15 mouse cellular contexts compared by ENCODE assay signal in the genomic region with DNA sequence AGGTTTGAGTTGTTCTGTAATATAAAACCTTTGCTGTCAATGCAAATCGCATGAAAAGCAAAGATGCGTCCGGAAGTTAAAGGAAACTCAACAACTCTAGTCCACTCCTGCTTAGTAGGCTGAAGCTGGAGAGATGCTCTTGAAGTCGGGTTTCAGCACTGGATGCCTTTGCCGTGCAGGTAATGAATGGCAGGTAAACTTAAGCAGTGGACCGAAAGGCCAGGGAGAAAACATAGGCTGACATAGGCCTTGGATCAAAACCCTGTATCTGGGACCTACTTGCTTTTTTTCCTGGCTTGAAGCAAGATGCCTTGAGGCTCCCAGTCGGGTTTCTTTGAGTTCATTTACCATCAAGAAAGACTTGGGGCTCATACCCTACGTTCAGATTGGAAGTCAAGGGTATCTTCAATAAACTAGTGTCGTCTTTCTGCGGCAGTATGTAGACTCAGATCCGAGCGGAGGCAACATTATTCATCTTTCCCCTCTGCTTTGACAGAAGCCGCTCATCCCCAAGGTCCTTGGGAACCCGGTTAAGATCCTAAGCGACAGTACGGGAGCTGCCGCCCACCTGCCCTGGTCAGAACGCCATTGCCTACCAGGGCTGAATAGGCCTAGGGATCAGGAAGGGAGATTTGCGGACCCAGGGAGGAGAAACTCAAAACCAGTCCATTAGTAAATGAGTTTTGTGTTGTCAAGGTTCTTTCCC. TPM values are rescaled to one million over a fixed set of nuclear protein-coding genes. Genes with fewer than 3 reads are reported as not detected.
DNase-seq lines count a peak whose midpoint lies in the region; ATAC-seq and TF ChIP-seq lines count a peak whose summit lies in the region.
"Had no signal": no experiment of that assay in that cellular context is flagged by ENCODE, and none has a peak within 500 bp of the region (broad histone marks: within the 10 kb centered on the region; RNA-seq: fewer than 3 reads in every experiment).

No protein-coding gene starts in this region.

- H3K4me1 ChIP-seq in intestine, embryonic 14.5 days (replicated peaks; ENCODE audit: control insufficient read depth, insufficient read depth, low read length), result peaks cover 12% of the 10 kb centered on the region
- H3K4me1 ChIP-seq in intestine, postnatal 0 days (replicated peaks; ENCODE audit: control insufficient read depth, insufficient read depth, low read length), result peaks cover 3% of the 10 kb centered on the region; the same call in 1 of the 2 replicates

- no peak for TF ChIP-seq CTCF in intestine, postnatal 0 days (IDR thresholded peaks at IDR 0.05; ENCODE audit: low read depth)

- no peak overlapping the region for H3K9ac ChIP-seq in intestine, embryonic 14.5 days (ENCODE audit: low read length)
- no peak overlapping the region for H3K9ac ChIP-seq in intestine, postnatal 0 days (ENCODE audit: low read depth, low read length)
- H3K9ac ChIP-seq: heart, embryonic 15.5 days; liver, embryonic 13.5 days had no signal

- DNase-seq in intestine, embryonic 14.5 days (ENCODE audit: low spot score), result peak; percentile 65
- peak; percentile 45 for DNase-seq in embryo, embryonic 9.5 days (ENCODE audit: extremely low spot score)
- peak; percentile 20 for DNase-seq in induced T-regulatory cell, adult 2 months (ENCODE audit: low read depth)
- DNase-seq in retina, postnatal 1 day, result peak; percentile 39
- DNase-seq in thymus, adult 18-20 months, result no peak
- no peak for DNase-seq in frontal cortex, postnatal 14 days (ENCODE audit: low spot score in 2 of 2)
- DNase-seq: cerebellum, adult 11-12 months; liver, embryonic 13.5 days; lung, postnatal 10 days had no signal

- peaks cover 100% of the 10 kb centered on the region for H3K27me3 ChIP-seq in intestine, embryonic 14.5 days (replicated peaks; ENCODE audit: control insufficient read depth, insufficient read depth, low read length)
- H3K27me3 ChIP-seq in intestine, postnatal 0 days (replicated peaks; ENCODE audit: control insufficient read depth, insufficient read depth, low read length), result peaks cover 96% of the 10 kb centered on the region

- no peak overlapping the region for H3K27ac ChIP-seq in intestine, embryonic 14.5 days (ENCODE audit: low read depth)
- H3K27ac ChIP-seq in intestine, postnatal 0 days (ENCODE audit: low read depth, low read length), result no peak overlapping the region
- H3K27ac ChIP-seq: heart, embryonic 15.5 days; layer of hippocampus, adult 2 months; liver, embryonic 13.5 days; midbrain, embryonic 10.5 days had no signal

- H3K4me3 ChIP-seq in intestine, embryonic 14.5 days (ENCODE audit: low read depth, low read length), result no peak overlapping the region
- H3K4me3 ChIP-seq in intestine, postnatal 0 days (ENCODE audit: low read depth, low read length), result no peak overlapping the region
- H3K4me3 ChIP-seq: heart, embryonic 15.5 days; layer of hippocampus, adult 2 months; liver, embryonic 13.5 days; midbrain, embryonic 10.5 days had no signal

- 2% methylated on average over 19 of the region's 19 CpGs for WGBS in intestine, embryonic 14.5 days
- WGBS in intestine, postnatal 0 days, result 3% methylated on average over 19 of the region's 19 CpGs

- no peaks in the 10 kb centered on the region for H3K36me3 ChIP-seq in intestine, embryonic 14.5 days (ENCODE audit: control insufficient read depth, insufficient read depth, low read length)
- H3K36me3 ChIP-seq in intestine, postnatal 0 days (ENCODE audit: control insufficient read depth, insufficient read depth), result no peaks in the 10 kb centered on the region
- H3K36me3 ChIP-seq: heart, embryonic 15.5 days; liver, embryonic 13.5 days; midbrain, embryonic 10.5 days had no signal

- H3K4me2 ChIP-seq in intestine, embryonic 14.5 days (ENCODE audit: low read length), result no peak overlapping the region
- no peak overlapping the region for H3K4me2 ChIP-seq in intestine, postnatal 0 days (replicated peaks; ENCODE audit: low read depth)
- H3K4me2 ChIP-seq: heart, embryonic 15.5 days; liver, embryonic 13.5 days had no signal

- no peaks in the 10 kb centered on the region for H3K9me3 ChIP-seq in intestine, embryonic 14.5 days (ENCODE audit: control insufficient read depth, low read length)
- no peaks in the 10 kb centered on the region for H3K9me3 ChIP-seq in intestine, postnatal 0 days (ENCODE audit: control insufficient read depth)
- H3K9me3 ChIP-seq: heart, embryonic 15.5 days; liver, embryonic 13.5 days; midbrain, embryonic 10.5 days had no signal

- no peak for ATAC-seq in intestine, embryonic 14.5 days (replicated peaks; ENCODE audit: low FRiP score, low TSS enrichment, low read depth)
- ATAC-seq in intestine, postnatal 0 days, result no peak
- ATAC-seq: CD4-positive, CD25-positive, alpha-beta regulatory T cell, adult 4 months; inflammation-experienced regulatory T-cells, adult 6 months had no signal

RNA-seq across cellular contexts. Expression of a gene that starts 4.0 kb away (rescaled TPM):
- not detected in 2 replicates for polyA plus RNA-seq in intestine, embryonic 14.5 days (2014; fragmentation: Nextera tagmentation; extraction: Ambion mirVana)
- polyA plus RNA-seq in intestine, postnatal 0 days (2015; fragmentation: Nextera tagmentation; extraction: Ambion mirVana), result not detected in 2 replicates
- polyA plus RNA-seq: CD4-positive, CD25-positive, alpha-beta regulatory T cell, adult 4 months; inflammation-experienced regulatory T-cells, adult 6 months had no signal

Comparison
In these comparisons a context has a peak if more than half of its experiments do, and no peak if none do; other contexts are left out.
1. DNase-seq: peak in intestine, embryonic 14.5 days (single experiment), embryo, embryonic 9.5 days (single experiment), induced T-regulatory cell, adult 2 months (single experiment) and retina, postnatal 1 day (single experiment); none in thymus, adult 18-20 months (0 of 2) and frontal cortex, postnatal 14 days (0 of 2).